Mouse (Mus musculus) G1E-ER4 (cell line): ENCODE data around the gene Tmem169. TPM values are rescaled to one million over a fixed set of nuclear protein-coding genes. Genes with fewer than 3 reads are reported as not detected.

Experiments used
- GATA1 ChIP-seq: IDR thresholded peaks from one replicate; pipeline ENCODE4 v1.8.0; 2012; ENCODE audit warnings: low read length, inconsistent platforms
- polyA plus RNA-seq: library from polyadenylated mRNA; stranded (reverse); fragments of >175 nt; gene quantifications from 2 replicates; pipeline ENCODE4 v1.2.3, GENCODE M21; 2012

The Tmem169 gene
- polyA plus RNA-seq, 1 experiment, result not detected

- no peak for TF ChIP-seq GATA1
These were observed 25.7 kb downstream of the Tmem169 start for GRCm38 (mm10) chr1:72309744-72310424.

- no peak for TF ChIP-seq GATA1
These were observed 28.7 kb downstream of the Tmem169 start for GRCm38 (mm10) chr1:72312701-72313398.

DNA sequence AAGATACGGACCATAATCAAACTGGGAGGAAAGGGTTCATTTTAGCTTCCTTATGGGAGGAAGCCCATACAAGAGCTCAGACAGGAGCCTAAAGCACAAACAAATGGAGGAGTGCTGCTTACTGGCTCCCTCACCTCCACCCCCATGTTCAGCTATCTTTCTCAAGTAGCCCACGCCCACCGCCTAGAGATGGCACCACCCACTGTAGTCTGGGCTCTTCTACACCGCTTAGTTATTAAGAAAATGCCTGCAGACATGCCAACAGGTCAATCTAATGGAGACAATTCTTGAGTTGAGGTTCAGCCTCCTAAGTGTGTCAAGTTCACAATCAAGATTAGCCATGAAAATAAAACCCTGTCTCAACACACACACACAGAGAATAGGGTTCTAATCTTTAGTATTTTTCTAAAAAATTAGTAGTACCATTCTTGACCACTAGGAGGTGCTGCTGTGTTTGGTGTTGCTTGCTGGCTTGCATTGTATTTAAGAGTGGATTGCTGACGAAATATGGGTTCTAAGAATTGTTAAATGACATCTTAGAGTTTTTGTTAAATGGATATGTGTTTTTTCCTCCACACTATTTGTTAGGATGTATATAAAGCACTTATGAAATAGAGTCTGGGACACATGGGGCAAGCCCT is 29.4 kb downstream of the Tmem169 start:
- no peak for TF ChIP-seq GATA1

DNA sequence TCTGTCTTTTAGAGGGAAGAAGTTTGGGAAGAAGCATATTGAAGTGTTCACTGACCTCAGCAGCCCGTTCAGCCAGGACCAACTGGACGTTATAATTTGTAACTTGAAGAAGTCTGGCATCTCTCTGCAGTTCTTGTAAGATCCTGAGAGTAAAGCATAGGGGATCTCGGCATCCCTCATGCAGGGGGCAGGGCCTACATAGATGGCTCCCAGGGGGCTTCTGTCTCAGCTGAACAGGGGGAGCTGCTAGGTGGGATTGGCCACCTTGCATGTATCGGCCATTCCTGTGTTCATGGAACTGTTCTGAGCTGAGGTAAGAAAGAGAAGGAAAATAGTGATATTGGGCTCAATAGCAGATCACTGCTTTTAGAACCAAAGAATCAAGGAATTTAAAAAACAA is 31.3 kb downstream of the Tmem169 start:
- TF ChIP-seq GATA1, result no peak

GRCm38 (mm10) chr1:72316409-72316808 is 32.2 kb downstream of the Tmem169 start:
- TF ChIP-seq GATA1, result no peak

DNA sequence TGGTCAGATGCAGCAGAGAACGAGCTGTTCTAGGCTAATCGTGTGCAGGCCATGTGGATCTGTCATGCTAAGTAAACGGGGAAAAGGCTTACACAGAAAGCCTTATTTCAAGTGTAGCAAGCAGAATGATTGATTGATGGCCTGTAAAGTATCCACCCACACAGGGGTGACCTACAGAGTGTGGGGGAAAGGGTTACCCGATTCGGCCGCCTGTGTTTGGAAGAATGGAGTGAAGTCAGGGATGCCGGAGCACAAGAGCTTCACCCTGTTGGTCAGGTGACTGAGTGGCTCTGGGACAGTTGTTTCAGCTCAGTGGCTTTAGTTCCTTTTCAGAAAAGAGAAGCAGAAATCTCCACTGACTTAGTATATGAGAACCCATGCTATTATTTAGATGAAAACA is 32.7 kb downstream of the Tmem169 start:
- TF ChIP-seq GATA1, result no peak

- TF ChIP-seq GATA1, result no peak
These were observed 36.6 kb downstream of the Tmem169 start for GRCm38 (mm10) chr1:72320759-72321158.

DNA sequence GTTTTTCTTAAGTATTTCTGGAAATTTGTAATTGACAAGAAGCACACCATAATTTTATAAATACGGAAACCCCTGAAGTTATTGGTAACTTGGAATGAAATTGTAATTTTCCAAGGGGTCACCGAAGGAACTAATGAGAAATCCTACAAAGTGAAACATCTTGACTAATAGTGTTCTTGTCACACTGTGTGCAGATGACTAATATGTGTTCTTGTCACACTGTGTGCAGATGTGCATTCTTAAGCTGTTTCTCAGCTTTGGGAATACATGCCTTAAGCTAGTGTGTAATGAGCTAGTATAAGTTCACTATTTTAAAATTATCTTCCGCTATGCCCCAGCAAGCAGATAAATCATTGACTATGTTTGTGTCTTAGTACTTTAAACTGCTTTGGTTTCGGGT is 39.1 kb downstream of the Tmem169 start:
- no peak for TF ChIP-seq GATA1

GRCm38 (mm10) chr1:72326162-72326821 is 42.1 kb downstream of the Tmem169 start:
- TF ChIP-seq GATA1, result no peak

DNA sequence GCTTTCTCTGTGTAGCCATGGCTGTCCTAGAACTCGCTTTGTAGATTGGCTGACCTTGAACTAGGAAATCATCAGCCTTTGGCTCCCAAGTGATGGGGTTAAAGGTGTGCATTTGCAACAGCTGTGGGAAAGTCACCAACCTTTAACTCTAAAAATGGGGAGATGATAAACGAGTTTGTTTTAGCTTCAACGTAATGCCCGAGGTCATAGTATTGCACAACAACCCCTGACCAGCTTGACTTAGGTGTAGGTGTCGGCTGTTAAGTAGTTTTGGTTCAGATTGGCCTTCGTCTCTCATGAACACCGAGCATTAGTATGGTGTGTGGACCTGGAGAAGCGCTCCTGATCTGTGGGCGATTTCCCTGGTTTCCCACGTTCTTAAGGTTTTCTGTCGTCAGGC is 50.6 kb downstream of the Tmem169 start:
- TF ChIP-seq GATA1, result no peak

GRCm38 (mm10) chr1:72336780-72337179 is 52.6 kb downstream of the Tmem169 start:
- no peak for TF ChIP-seq GATA1

GRCm38 (mm10) chr1:72338341-72338740 is 54.2 kb downstream of the Tmem169 start:
- no peak for TF ChIP-seq GATA1

- TF ChIP-seq GATA1, result no peak
These were observed 63.7 kb downstream of the Tmem169 start for GRCm38 (mm10) chr1:72347873-72348272.

Other genes starting within 250 kb of the Tmem169 start
- gene Mreg, start 72.1 kb upstream of the Tmem169 start, polyA plus RNA-seq, result not detected in 2 replicates
- 5.1 and 5.5 TPM in 2 replicates for gene Pecr, start 55 bp upstream of the Tmem169 start, polyA plus RNA-seq
- 1.7 and 2.6 TPM in 2 replicates for gene Xrcc5, start 23.1 kb downstream of the Tmem169 start, polyA plus RNA-seq